Mouse (Mus musculus) lung, embryonic 15.5 days (tissue): ENCODE measurements around the gene Phactr1. TPM values are rescaled to one million over a fixed set of nuclear protein-coding genes. Genes with fewer than 3 reads are reported as not detected.

Source experiments
- ATAC-seq: fragments of 200-750 bp; cut with Nextera tagmentation; 2 replicates; pipeline ENCODE4 v1.8.0; 2017; ENCODE audit warnings: moderate number of reproducible peaks, borderline replicate concordance; ENCODE audit not compliant: low FRiP score, low TSS enrichment; ENCODE audit errors: extremely low read depth
- H3K27ac ChIP-seq: fragments of 300-500 bp; sonication (generic); 2 replicates; pipeline ENCODE4 v1.5.1; 2015; ENCODE audit warnings: moderate library complexity, mild to moderate bottlenecking, inconsistent platforms
- H3K27me3 ChIP-seq: fragments of 300-500 bp; sonication (generic); 2 replicates; pipeline ENCODE4 v1.6.1; 2015; ENCODE audit warnings: inconsistent platforms
- H3K36me3 ChIP-seq: fragments of 300-500 bp; sonication (generic); 2 replicates; pipeline ENCODE4 v1.6.1; 2015; ENCODE audit warnings: inconsistent platforms
- H3K4me1 ChIP-seq: fragments of 300-500 bp; sonication (generic); 2 replicates; pipeline ENCODE4 v1.6.1; 2015; ENCODE audit warnings: inconsistent platforms
- H3K4me2 ChIP-seq: fragments of 300-500 bp; sonication (generic); 2 replicates; pipeline ENCODE4 v1.6.1; 2015; ENCODE audit warnings: inconsistent platforms, mild to moderate bottlenecking, moderate library complexity
- H3K4me3 ChIP-seq: fragments of 300-500 bp; sonication (generic); 2 replicates; pipeline ENCODE4 v1.5.1; 2015; ENCODE audit warnings: mild to moderate bottlenecking, inconsistent platforms
- H3K9ac ChIP-seq: fragments of 300-500 bp; sonication (generic); 2 replicates; pipeline ENCODE4 v1.6.1; 2015; ENCODE audit warnings: inconsistent platforms
- H3K9me3 ChIP-seq: fragments of 300-500 bp; sonication (generic); 2 replicates; pipeline ENCODE4 v1.6.1; 2016; ENCODE audit warnings: inconsistent platforms
- WGBS: fragments of 180-500 bp; shearing (Covaris S2); methylation state at CpG from one replicate; pipeline ENCODE4 v1.1.7; 2015; 5-methylcytosine and 5-hydroxymethylcytosine counted together
- polyA plus RNA-seq: library from polyadenylated mRNA; unstranded; fragments of >200 nt; fragmentation: Nextera tagmentation; extraction: Ambion mirVana; gene quantifications from 2 replicates; pipeline ENCODE4 v1.2.1, GENCODE M21; 2015

Phactr1 gene
- polyA plus RNA-seq, 1 experiment from 2014 or later = 6.4 TPM

DNA sequence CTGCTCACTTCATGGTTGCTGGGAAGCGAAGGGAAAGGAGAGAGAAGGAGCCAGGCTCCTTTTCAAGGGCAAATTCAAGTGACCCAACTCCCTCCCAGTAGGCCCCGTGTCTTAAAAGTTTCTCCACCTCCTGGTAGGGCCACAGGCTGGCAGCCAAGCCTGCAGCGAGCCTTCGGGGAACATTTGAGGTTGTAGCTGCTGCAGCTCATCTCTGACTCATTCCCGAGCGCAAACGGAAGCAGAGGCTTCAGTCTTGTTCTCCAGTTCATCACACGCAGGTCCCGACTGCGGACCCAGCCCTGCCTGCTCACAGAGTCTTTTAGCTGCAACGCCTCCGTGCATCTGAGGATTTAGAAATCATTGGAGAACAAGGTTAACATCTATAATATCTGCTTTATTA, 226.6 kb downstream of the Phactr1 start:
- Histone ChIP-seq H3K4me3 (no peak overlapping the region), H3K36me3 (no peaks in the 10 kb centered on the region), H3K4me2 (no peak overlapping the region), H3K4me1 (no peaks in the 10 kb centered on the region), H3K27ac (no peak overlapping the region), H3K27me3 (no peaks in the 10 kb centered on the region), H3K9me3 (no peaks in the 10 kb centered on the region), H3K9ac (no peak overlapping the region)
- ATAC-seq = no peak
- 84% methylated on average over 12 of the region's 12 CpGs for WGBS

- peaks cover 18% of the 10 kb centered on the region for H3K4me1 ChIP-seq
- no peak overlapping the region for H3K4me3 ChIP-seq
- H3K27ac ChIP-seq = no peak overlapping the region
- no peaks in the 10 kb centered on the region for H3K9me3 ChIP-seq
- ATAC-seq = no peak
- H3K4me2 ChIP-seq = no peak overlapping the region
- peaks cover 12% of the 10 kb centered on the region for H3K27me3 ChIP-seq
- no peak overlapping the region for H3K9ac ChIP-seq
- H3K36me3 ChIP-seq = no peaks in the 10 kb centered on the region
- WGBS = 63% methylated on average over 4 of the region's 4 CpGs
Measured at GRCm38 (mm10) chr13:42915081-42915480, 234.7 kb downstream of the Phactr1 start.

DNA sequence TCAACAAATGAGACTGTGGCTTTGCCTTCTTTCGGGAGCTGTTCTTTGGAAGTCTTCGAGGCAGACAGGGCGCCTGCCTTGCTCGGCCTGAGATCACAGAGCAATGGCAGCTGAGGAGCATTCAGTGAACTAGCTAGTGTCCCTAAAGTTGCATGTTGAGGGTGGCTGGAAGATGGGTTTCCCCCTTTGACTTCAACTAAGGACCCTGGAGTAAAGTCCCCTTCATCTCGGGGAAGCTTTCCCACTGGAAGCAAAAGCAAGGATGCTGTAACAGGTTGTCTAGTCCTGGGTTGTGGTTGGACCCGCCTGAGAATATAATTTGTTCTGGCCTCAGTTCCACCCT, 235.4 kb downstream of the Phactr1 start:
- H3K9me3 ChIP-seq = no peaks in the 10 kb centered on the region
- ATAC-seq = no peak
- H3K27ac ChIP-seq = no peak overlapping the region
- H3K4me2 ChIP-seq = peak overlapping the region; percentile 100
- H3K4me1 ChIP-seq = peaks cover 18% of the 10 kb centered on the region
- peak overlapping the region; percentile 60 for H3K9ac ChIP-seq
- H3K27me3 ChIP-seq = peaks cover 12% of the 10 kb centered on the region
- no peaks in the 10 kb centered on the region for H3K36me3 ChIP-seq
- peak overlapping the region; percentile 65 for H3K4me3 ChIP-seq
- 17% methylated on average over 6 of the region's 6 CpGs for WGBS

- Histone ChIP-seq H3K4me3 (peak overlapping the region; percentile 65), H3K9ac (peak overlapping the region; percentile 60), H3K27me3 (peaks cover 12% of the 10 kb centered on the region), H3K9me3 (no peaks in the 10 kb centered on the region), H3K4me1 (peaks cover 18% of the 10 kb centered on the region), H3K4me2 (peak overlapping the region; percentile 100), H3K36me3 (no peaks in the 10 kb centered on the region), H3K27ac (no peak overlapping the region)
- ATAC-seq = peak; percentile 68; the same call in 1 of the 2 replicates
- under 1% methylated on average over 56 of the region's 74 CpGs for WGBS
Measured at GRCm38 (mm10) chr13:42916194-42917033, 236.0 kb downstream of the Phactr1 start.

- Histone ChIP-seq H3K36me3 (no peaks in the 10 kb centered on the region), H3K4me2 (peak overlapping the region; percentile 100), H3K9me3 (no peaks in the 10 kb centered on the region), H3K27ac (no peak overlapping the region), H3K4me1 (peaks cover 18% of the 10 kb centered on the region), H3K4me3 (peak overlapping the region; percentile 65), H3K9ac (no peak overlapping the region), H3K27me3 (peaks cover 12% of the 10 kb centered on the region)
- no peak for ATAC-seq
- WGBS = 20% methylated on average over 6 of the region's 6 CpGs
Measured at GRCm38 (mm10) chr13:42917251-42917650, 236.8 kb downstream of the Phactr1 start.

GRCm38 (mm10) chr13:42920062-42920461, 239.6 kb downstream of the Phactr1 start:
- no peak for ATAC-seq
- Histone ChIP-seq H3K4me2 (no peak overlapping the region), H3K27ac (no peak overlapping the region), H3K4me3 (no peak overlapping the region), H3K27me3 (peaks cover 8% of the 10 kb centered on the region; the same call in 1 of the 2 replicates), H3K36me3 (no peaks in the 10 kb centered on the region), H3K4me1 (peaks cover 18% of the 10 kb centered on the region), H3K9ac (no peak overlapping the region), H3K9me3 (no peaks in the 10 kb centered on the region)
- WGBS = 56% methylated on average over 2 of the region's 2 CpGs

DNA sequence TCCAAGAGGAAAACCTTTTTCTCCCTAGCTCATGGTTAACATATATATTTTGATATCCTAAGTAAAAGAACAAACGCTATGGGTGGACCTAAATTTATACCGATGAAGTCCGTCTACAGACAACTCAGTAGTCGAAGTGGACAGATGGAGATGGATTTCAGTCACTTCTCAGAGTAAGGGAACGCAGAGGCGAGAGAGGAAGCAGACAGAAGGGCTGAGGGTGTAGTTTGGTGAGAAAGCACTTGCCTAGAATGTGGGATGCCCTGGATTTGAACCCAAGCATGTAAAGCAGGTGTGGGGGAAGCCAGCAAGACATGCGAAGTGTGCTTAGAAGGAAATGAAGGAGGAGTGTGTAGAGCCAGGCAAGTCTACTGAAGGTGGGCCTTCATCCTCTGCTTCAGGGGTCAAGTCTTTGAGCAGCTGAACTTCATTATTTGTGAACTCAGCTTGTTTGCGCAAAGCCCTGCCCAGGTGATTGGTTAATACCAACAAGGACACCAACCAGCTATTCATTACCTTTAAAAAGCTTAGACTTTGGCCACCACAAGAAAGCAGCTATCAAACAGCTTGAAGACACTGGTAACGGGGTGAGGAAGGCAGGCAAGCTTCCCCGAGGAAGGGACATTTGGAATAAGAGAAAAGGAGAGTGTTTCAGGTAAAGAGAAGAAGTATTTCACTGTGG, 241.5 kb downstream of the Phactr1 start:
- Histone ChIP-seq H3K4me3 (no peak overlapping the region), H3K9ac (no peak overlapping the region), H3K4me1 (peaks cover 6% of the 10 kb centered on the region), H3K36me3 (no peaks in the 10 kb centered on the region), H3K27me3 (peaks cover 7% of the 10 kb centered on the region; the same call in 1 of the 2 replicates), H3K9me3 (no peaks in the 10 kb centered on the region), H3K4me2 (no peak overlapping the region), H3K27ac (no peak overlapping the region)
- no peak for ATAC-seq
- 76% methylated on average over 10 of the region's 10 CpGs for WGBS

DNA sequence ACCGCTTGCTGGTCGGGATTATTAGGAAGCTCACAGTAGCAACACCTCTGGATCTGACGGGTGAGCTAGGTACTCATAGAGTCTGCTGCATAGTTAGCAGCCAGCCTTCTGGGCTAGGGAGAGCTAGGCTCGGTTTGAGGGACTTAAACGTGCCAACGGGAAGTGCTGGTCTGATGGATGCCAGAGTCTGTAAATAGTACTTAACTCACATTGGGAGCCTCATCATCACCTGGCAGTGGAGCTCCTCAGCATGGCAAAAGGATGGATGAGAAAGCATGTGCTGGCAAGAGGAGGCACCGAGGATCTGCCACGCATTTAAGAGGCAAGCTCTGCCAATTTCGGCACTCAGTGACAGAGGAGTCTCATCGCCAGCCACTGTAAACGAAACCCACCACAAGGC, 247.4 kb downstream of the Phactr1 start:
- H3K4me2 ChIP-seq = no peak overlapping the region
- 89% methylated on average over 11 of the region's 11 CpGs for WGBS
- H3K27me3 ChIP-seq = no peaks in the 10 kb centered on the region
- no peaks in the 10 kb centered on the region; the same call in 1 of the 2 replicates for H3K4me1 ChIP-seq
- ATAC-seq = no peak
- H3K4me3 ChIP-seq = no peak overlapping the region
- H3K36me3 ChIP-seq = no peaks in the 10 kb centered on the region
- H3K27ac ChIP-seq = no peak overlapping the region
- no peak overlapping the region for H3K9ac ChIP-seq
- H3K9me3 ChIP-seq = no peaks in the 10 kb centered on the region

- Histone ChIP-seq H3K9me3 (no peaks in the 10 kb centered on the region), H3K27ac (no peak overlapping the region), H3K4me3 (no peak overlapping the region), H3K4me1 (peaks cover 8% of the 10 kb centered on the region), H3K9ac (no peak overlapping the region), H3K27me3 (no peaks in the 10 kb centered on the region), H3K36me3 (no peaks in the 10 kb centered on the region), H3K4me2 (no peak overlapping the region)
- 45% methylated on average over 10 of the region's 10 CpGs for WGBS
- ATAC-seq = no peak
Measured at GRCm38 (mm10) chr13:42929529-42930235, 249.3 kb downstream of the Phactr1 start.

GRCm38 (mm10) chr13:42932046-42932445, 251.6 kb downstream of the Phactr1 start:
- no peaks in the 10 kb centered on the region for H3K27me3 ChIP-seq
- no peaks in the 10 kb centered on the region for H3K9me3 ChIP-seq
- H3K36me3 ChIP-seq = no peaks in the 10 kb centered on the region
- H3K4me1 ChIP-seq = peaks cover 12% of the 10 kb centered on the region
- 84% methylated on average over 5 of the region's 5 CpGs for WGBS
- H3K4me3 ChIP-seq = no peak overlapping the region
- no peak for ATAC-seq
- no peak overlapping the region for H3K27ac ChIP-seq
- H3K4me2 ChIP-seq = no peak overlapping the region
- H3K9ac ChIP-seq = no peak overlapping the region

DNA sequence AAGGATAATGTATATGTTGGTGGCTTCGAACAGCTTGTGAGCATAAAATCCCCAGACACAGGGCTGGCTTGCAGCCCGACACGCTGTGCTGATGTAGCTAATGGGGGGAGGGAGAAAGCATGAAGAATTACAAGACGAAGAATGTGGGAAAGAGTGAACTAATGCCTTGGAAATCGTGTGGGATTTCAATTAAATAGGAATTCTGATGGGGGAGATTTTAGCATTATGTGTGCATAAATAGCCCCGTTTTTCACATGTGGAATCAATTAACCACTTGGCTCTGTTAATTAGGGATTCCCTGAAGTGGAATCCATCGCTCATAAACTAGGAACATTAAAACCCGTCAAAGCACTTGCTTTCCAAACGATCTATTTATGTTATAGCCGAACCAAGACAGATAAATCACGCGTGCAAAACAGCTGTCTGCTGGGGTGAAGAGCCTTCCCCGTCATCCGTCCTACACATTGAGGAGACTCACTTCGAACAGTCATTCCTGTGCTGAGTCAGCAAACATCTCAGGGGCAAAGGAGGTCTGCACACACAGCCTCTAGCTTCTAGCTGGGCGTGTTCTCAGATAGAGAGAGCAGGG, 254.2 kb downstream of the Phactr1 start:
- Histone ChIP-seq H3K27ac (no peak overlapping the region), H3K4me1 (peaks cover 14% of the 10 kb centered on the region), H3K9ac (no peak overlapping the region), H3K4me2 (peak overlapping the region; percentile 34), H3K36me3 (no peaks in the 10 kb centered on the region), H3K4me3 (no peak overlapping the region), H3K27me3 (no peaks in the 10 kb centered on the region), H3K9me3 (no peaks in the 10 kb centered on the region)
- no peak for ATAC-seq
- whole genome bisulfite sequencing = 28% methylated on average over 16 of the region's 16 CpGs
